Mouse (Mus musculus): Measurements from ENCODE around the gene Hist1h2ai.
A peak's percentile ranks its signal among the peaks of the same experiment; 100 is the strongest.

DNA sequence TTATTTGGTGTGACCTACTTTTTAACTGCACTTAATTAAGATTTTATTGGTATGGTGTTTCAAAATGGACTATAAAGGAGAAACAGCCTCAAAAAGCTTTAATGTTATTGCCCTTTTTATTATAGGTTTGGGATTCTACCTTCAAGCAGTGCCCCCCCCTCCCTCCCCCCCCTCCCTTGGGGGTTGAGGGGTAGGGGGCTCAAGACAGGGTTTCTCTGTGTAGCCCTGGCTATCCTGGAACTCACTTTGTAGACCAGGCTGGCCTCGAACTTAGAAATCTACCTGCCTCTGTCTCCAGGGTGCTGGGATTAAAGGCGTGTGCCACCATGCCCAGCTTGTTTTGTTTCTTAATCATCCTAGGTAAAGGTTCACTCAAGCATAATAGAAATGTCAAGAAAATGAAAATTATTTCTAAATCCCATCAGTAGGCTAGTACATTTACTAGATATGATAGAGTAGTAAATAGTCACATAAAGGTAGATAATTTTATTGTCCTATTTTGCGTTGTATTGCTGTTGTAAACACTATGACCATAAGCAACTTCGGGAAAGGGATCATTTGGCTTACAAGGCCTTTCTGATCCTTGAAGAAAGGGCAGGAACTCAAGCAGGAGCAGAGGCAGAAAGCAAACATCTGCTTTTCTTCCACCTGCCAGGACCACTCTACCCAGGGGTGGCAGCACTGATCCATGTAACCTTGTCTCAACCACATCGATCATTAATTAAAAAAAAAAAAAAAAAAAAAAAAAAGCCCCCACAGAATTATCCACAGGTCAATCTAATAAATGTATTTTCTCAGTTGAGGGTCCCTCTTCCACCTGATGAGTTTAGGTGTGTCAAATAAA is 7.0 kb downstream of the Hist1h2ai start:
- no peak for TF ChIP-seq TCF12 (IDR thresholded peaks at IDR 0.05; ENCODE audit: low read depth, low read length)
- no peak for TF ChIP-seq POLR2A (IDR thresholded peaks at IDR 0.05; ENCODE audit: control insufficient read depth in 1 of 2, insufficient read depth in 1 of 2, low read depth in 1 of 2, low read length in 2 of 2, poor library complexity in 1 of 2)
- no peak for TF ChIP-seq POLR2AphosphoS2 (IDR thresholded peaks at IDR 0.05; ENCODE audit: low read length)
- TF ChIP-seq CTCF (IDR thresholded peaks at IDR 0.05 in 2 of 3, conservative IDR thresholded peaks at IDR 0.05 in 1 of 3; ENCODE audit: control insufficient read depth in 1 of 3, insufficient read depth in 1 of 3, low read depth in 2 of 3, low read length in 3 of 3, poor library complexity in 1 of 3, severe bottlenecking in 1 of 3), result peak in 1 of 3 experiments; percentile 31; a peak in 1 of 6 replicates
- TF ChIP-seq MAX (IDR thresholded peaks at IDR 0.05; ENCODE audit: low read length), result no peak
- TF ChIP-seq EP300 (IDR thresholded peaks at IDR 0.05; ENCODE audit: low read depth in 1 of 2, low read length in 2 of 2), result no peak
- TF ChIP-seq TBP (IDR thresholded peaks at IDR 0.05; ENCODE audit: low read depth, low read length), result 0 out of 2 replicates have a peak, but pooled peaks have one; percentile 56
